Mouse (Mus musculus): Measurements from ENCODE around the gene Gpr101.

Gpr101 gene

DNA sequence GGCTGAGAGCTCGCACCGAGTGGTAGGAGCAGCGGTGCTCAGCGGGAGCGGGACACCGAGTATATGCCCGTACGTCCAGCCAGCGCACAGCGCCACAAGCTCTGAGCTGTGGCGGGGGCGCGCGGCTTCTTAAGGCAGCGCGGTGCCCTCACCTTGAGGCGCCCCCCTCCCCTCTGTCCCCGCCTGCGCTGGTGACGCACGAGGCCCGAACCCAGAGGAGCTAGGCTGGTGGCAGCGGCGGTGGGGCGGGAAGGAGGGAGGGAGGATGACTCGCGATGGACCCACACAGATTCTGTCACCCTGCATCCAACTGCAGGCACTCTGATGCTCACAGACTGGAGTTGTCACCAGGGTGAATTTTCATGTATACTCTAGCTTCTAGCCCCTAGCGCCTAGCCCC is at the start of gene Gpr101:
Gene Gpr101 (minus strand): TSS at position 124 of the 400 bp plus-strand sequence.
- DNase-seq (ENCODE audit: low read depth, low spot score) = no peak
- no peaks in the 10 kb centered on the region for H3K27me3 ChIP-seq (ENCODE audit: control insufficient read depth, insufficient read depth, low read length, poor library complexity, severe bottlenecking)

DNA sequence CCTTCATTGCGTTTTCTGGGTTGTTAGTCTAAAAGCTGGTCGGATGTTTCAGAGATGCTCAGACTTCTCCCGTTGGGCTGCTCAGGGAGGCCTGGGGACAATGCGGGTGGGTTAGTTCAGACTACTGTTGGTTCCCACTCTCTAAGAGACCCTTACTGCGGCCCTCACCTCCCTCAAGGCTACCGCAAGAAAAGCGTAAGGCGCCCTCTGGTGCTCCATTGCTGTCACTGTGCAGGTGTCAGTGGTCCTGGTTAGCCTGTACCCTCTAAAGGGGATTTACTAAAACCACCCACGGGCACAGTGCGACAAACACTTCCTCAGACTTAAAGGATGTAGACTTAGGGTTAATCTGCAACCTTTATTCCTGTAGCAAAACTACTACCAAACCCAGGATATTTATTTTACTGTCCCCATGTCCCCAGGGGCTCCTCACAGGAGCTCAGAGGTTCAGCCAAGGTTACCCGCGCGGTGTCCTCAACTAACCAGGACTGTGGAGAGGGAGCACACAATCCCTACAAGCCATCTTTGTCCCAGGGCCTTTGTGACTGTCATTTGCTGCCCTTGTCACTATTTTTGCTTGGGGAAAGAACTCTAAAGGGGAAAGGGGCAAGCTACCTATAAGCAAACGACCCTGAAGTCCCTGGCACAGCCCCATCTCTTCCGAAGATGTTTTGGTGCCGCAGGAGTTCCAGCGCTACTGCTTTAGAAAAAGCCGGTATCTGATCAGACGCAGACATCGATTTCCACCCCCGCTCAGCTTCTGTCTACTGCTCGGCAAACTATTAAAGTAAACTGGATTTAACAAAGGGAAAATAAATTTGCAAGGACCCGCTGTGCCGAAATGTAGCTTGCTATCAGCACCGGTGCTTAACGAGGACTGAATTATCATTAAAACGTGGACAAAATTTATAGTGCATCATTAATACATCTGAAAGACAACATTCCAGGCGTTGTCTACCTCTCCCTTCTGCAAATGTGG is 17.8 kb upstream of the Gpr101 start:
- no peak for DNase-seq (ENCODE audit: low read depth, low spot score)
- Histone ChIP-seq H3K36me3 (ENCODE audit: control insufficient read depth, insufficient read depth, low read length, poor library complexity, severe bottlenecking) (no peaks in the 10 kb centered on the region), H3K27me3 (ENCODE audit: control insufficient read depth, insufficient read depth, low read length, poor library complexity, severe bottlenecking) (no peaks in the 10 kb centered on the region)

More for the DNA sequence above, at the start of gene Gpr101:
- no peaks in the 10 kb centered on the region for H3K36me3 ChIP-seq (ENCODE audit: control insufficient read depth, insufficient read depth, low read length, poor library complexity, severe bottlenecking)

DNA sequence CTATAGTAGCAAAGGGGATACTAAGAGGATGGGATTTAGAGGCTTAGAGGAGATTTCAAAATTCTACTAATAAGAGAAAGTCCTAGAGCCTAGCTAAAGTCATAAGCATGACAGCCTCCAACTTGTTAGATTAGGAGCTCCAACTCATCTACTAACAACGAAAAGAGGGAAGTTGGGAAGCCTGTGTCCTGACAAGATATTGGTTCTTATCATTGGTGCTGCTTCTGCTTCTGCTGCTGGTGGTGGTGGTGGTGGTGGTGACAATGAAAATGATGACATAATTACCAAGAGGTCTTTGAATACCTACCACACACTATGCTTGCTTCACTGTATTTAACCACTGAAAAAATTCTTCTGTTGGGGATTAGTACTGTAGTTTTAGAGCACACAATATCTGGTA is 2.7 kb upstream of the Gpr101 start:
- H3K27me3 ChIP-seq (ENCODE audit: control insufficient read depth, insufficient read depth, low read length, poor library complexity, severe bottlenecking) = no peaks in the 10 kb centered on the region
- no peak for DNase-seq (ENCODE audit: low read depth, low spot score)
- no peaks in the 10 kb centered on the region for H3K36me3 ChIP-seq (ENCODE audit: control insufficient read depth, insufficient read depth, low read length, poor library complexity, severe bottlenecking)

All from splenic B cell, adult 2 months (primary cell).